Mouse (Mus musculus): Measurements from ENCODE around the gene Braf. TPM values are rescaled to one million over a fixed set of nuclear protein-coding genes. Genes with fewer than 3 reads are reported as not detected.

Braf gene
- polyA plus RNA-seq, 1 experiment from 2014 or later: 14.7 TPM

- Histone ChIP-seq H3K27ac (ENCODE audit: low read depth) (no peak overlapping the region), H3K4me2 (ENCODE audit: low read length) (no peak overlapping the region), H3K4me3 (ENCODE audit: low read depth, low read length) (no peak overlapping the region), H3K4me1 (replicated peaks; ENCODE audit: control insufficient read depth, insufficient read depth, low read length) (peaks cover 4% of the 10 kb centered on the region), H3K27me3 (replicated peaks; ENCODE audit: control insufficient read depth, insufficient read depth, low read length) (no peaks in the 10 kb centered on the region), H3K9ac (ENCODE audit: low read length) (no peak overlapping the region), H3K9me3 (ENCODE audit: control insufficient read depth, low read length) (no peaks in the 10 kb centered on the region), H3K36me3 (ENCODE audit: control insufficient read depth, insufficient read depth, low read length) (peaks cover 53% of the 10 kb centered on the region)
- no peak for DNase-seq (ENCODE audit: low spot score)
- ATAC-seq (replicated peaks; ENCODE audit: low FRiP score, low TSS enrichment, low read depth): no peak
- 81% methylated on average over 7 of the region's 7 CpGs for WGBS
Measured at GRCm38 (mm10) chr6:39579552-39579951, 145.7 kb downstream of the Braf start.

- H3K27me3 ChIP-seq (replicated peaks; ENCODE audit: control insufficient read depth, insufficient read depth, low read length): no peaks in the 10 kb centered on the region
- peaks cover 29% of the 10 kb centered on the region for H3K36me3 ChIP-seq (ENCODE audit: control insufficient read depth, insufficient read depth, low read length)
- peak overlapping the region; percentile 59 for H3K4me2 ChIP-seq (ENCODE audit: low read length)
- H3K4me3 ChIP-seq (ENCODE audit: low read depth, low read length): peak overlapping the region; percentile 59; the same call in 1 of the 2 replicates
- ATAC-seq (replicated peaks; ENCODE audit: low FRiP score, low TSS enrichment, low read depth) (no peak), DNase-seq (ENCODE audit: low spot score) (no peak)
- H3K9me3 ChIP-seq (ENCODE audit: control insufficient read depth, low read length): no peaks in the 10 kb centered on the region
- H3K27ac ChIP-seq (ENCODE audit: low read depth): no peak overlapping the region
- peak overlapping the region; percentile 78 for H3K9ac ChIP-seq (ENCODE audit: low read length)
- H3K4me1 ChIP-seq (replicated peaks; ENCODE audit: control insufficient read depth, insufficient read depth, low read length): peaks cover 6% of the 10 kb centered on the region
- 65% methylated on average over 7 of the region's 7 CpGs for WGBS
Measured at GRCm38 (mm10) chr6:39574951-39575350, 150.3 kb downstream of the Braf start.

GRCm38 (mm10) chr6:39574555-39574869 lies 150.8 kb downstream of the Braf start:
- no peaks in the 10 kb centered on the region for H3K9me3 ChIP-seq (ENCODE audit: control insufficient read depth, low read length)
- WGBS: 29% methylated on average over 10 of the region's 10 CpGs
- no peaks in the 10 kb centered on the region for H3K27me3 ChIP-seq (replicated peaks; ENCODE audit: control insufficient read depth, insufficient read depth, low read length)
- peak overlapping the region; percentile 59 for H3K4me3 ChIP-seq (ENCODE audit: low read depth, low read length)
- no peak for DNase-seq (ENCODE audit: low spot score)
- H3K9ac ChIP-seq (ENCODE audit: low read length): peak overlapping the region; percentile 78
- H3K4me1 ChIP-seq (replicated peaks; ENCODE audit: control insufficient read depth, insufficient read depth, low read length): peaks cover 6% of the 10 kb centered on the region
- H3K4me2 ChIP-seq (ENCODE audit: low read length): peak overlapping the region; percentile 59
- peaks cover 25% of the 10 kb centered on the region for H3K36me3 ChIP-seq (ENCODE audit: control insufficient read depth, insufficient read depth, low read length)
- ATAC-seq (replicated peaks; ENCODE audit: low FRiP score, low TSS enrichment, low read depth): peak; percentile 25; the same call in 1 of the 2 replicates
- peak overlapping the region; percentile 88; the same call in 1 of the 2 replicates for H3K27ac ChIP-seq (ENCODE audit: low read depth)

- H3K4me1 ChIP-seq (replicated peaks; ENCODE audit: control insufficient read depth, insufficient read depth, low read length): peaks cover 6% of the 10 kb centered on the region
- ATAC-seq (replicated peaks; ENCODE audit: low FRiP score, low TSS enrichment, low read depth): peak; percentile 95
Measured at GRCm38 (mm10) chr6:39573791-39574554, 151.3 kb downstream of the Braf start, which contains the start of gene Adck2. Gene Adck2 (plus strand): TSS chr6:39573873.

GRCm38 (mm10) chr6:39570426-39570825 lies 154.8 kb downstream of the Braf start:
- Histone ChIP-seq H3K4me1 (replicated peaks; ENCODE audit: control insufficient read depth, insufficient read depth, low read length) (peaks cover 6% of the 10 kb centered on the region), H3K27me3 (replicated peaks; ENCODE audit: control insufficient read depth, insufficient read depth, low read length) (no peaks in the 10 kb centered on the region), H3K4me3 (ENCODE audit: low read depth, low read length) (no peak overlapping the region), H3K27ac (ENCODE audit: low read depth) (no peak overlapping the region), H3K9me3 (ENCODE audit: control insufficient read depth, low read length) (no peaks in the 10 kb centered on the region), H3K9ac (ENCODE audit: low read length) (no peak overlapping the region), H3K4me2 (ENCODE audit: low read length) (no peak overlapping the region), H3K36me3 (ENCODE audit: control insufficient read depth, insufficient read depth, low read length) (no peaks in the 10 kb centered on the region)
- WGBS: 44% methylated on average over 3 of the region's 3 CpGs
- DNase-seq (ENCODE audit: low spot score) (no peak), ATAC-seq (replicated peaks; ENCODE audit: low FRiP score, low TSS enrichment, low read depth) (no peak)

More at GRCm38 (mm10) chr6:39573791-39574554, 151.3 kb downstream of the Braf start, which contains the start of gene Adck2:
- peak within 1 kb of the TSS; percentile 78 for H3K9ac ChIP-seq (ENCODE audit: low read length)
- under 1% methylated on average over 47 of the region's 49 CpGs for WGBS
- DNase-seq (ENCODE audit: low spot score): peak; percentile 88
- peak within 1 kb of the TSS; percentile 59 for H3K4me3 ChIP-seq (ENCODE audit: low read depth, low read length)
- no peaks in the 10 kb centered on the region for H3K27me3 ChIP-seq (replicated peaks; ENCODE audit: control insufficient read depth, insufficient read depth, low read length)
- H3K27ac ChIP-seq (ENCODE audit: low read depth): peak within 1 kb of the TSS; percentile 88
- no peaks in the 10 kb centered on the region for H3K9me3 ChIP-seq (ENCODE audit: control insufficient read depth, low read length)
- peaks cover 20% of the 10 kb centered on the region for H3K36me3 ChIP-seq (ENCODE audit: control insufficient read depth, insufficient read depth, low read length)
- H3K4me2 ChIP-seq (ENCODE audit: low read length): peak within 1 kb of the TSS; percentile 59

- Histone ChIP-seq H3K9ac (ENCODE audit: low read length) (no peak overlapping the region), H3K36me3 (ENCODE audit: control insufficient read depth, insufficient read depth, low read length) (no peaks in the 10 kb centered on the region), H3K27me3 (replicated peaks; ENCODE audit: control insufficient read depth, insufficient read depth, low read length) (no peaks in the 10 kb centered on the region), H3K9me3 (ENCODE audit: control insufficient read depth, low read length) (no peaks in the 10 kb centered on the region), H3K4me2 (ENCODE audit: low read length) (no peak overlapping the region), H3K4me1 (replicated peaks; ENCODE audit: control insufficient read depth, insufficient read depth, low read length) (no peaks in the 10 kb centered on the region), H3K4me3 (ENCODE audit: low read depth, low read length) (no peak overlapping the region), H3K27ac (ENCODE audit: low read depth) (no peak overlapping the region)
- 17% methylated on average over 5 of the region's 5 CpGs for WGBS
- ATAC-seq (replicated peaks; ENCODE audit: low FRiP score, low TSS enrichment, low read depth) (no peak), DNase-seq (ENCODE audit: low spot score) (peak; percentile 59)
Measured at GRCm38 (mm10) chr6:39567528-39567927, 157.7 kb downstream of the Braf start.

GRCm38 (mm10) chr6:39562166-39563015 lies 162.9 kb downstream of the Braf start:
- H3K27ac ChIP-seq (ENCODE audit: low read depth): no peak overlapping the region

GRCm38 (mm10) chr6:39559276-39559939 lies 165.9 kb downstream of the Braf start:
- no peak for ATAC-seq (replicated peaks; ENCODE audit: low FRiP score, low TSS enrichment, low read depth)
- H3K4me2 ChIP-seq (ENCODE audit: low read length): no peak overlapping the region
- peaks cover 25% of the 10 kb centered on the region for H3K4me1 ChIP-seq (replicated peaks; ENCODE audit: control insufficient read depth, insufficient read depth, low read length)
- no peaks in the 10 kb centered on the region for H3K36me3 ChIP-seq (ENCODE audit: control insufficient read depth, insufficient read depth, low read length)
- no peaks in the 10 kb centered on the region for H3K9me3 ChIP-seq (ENCODE audit: control insufficient read depth, low read length)
- no peaks in the 10 kb centered on the region for H3K27me3 ChIP-seq (replicated peaks; ENCODE audit: control insufficient read depth, insufficient read depth, low read length)
- DNase-seq (ENCODE audit: low spot score): no peak
- no peak overlapping the region for H3K4me3 ChIP-seq (ENCODE audit: low read depth, low read length)
- no peak overlapping the region; the same call in 1 of the 2 replicates for H3K27ac ChIP-seq (ENCODE audit: low read depth)
- WGBS: 52% methylated on average over 6 of the region's 6 CpGs
- no peak overlapping the region for H3K9ac ChIP-seq (ENCODE audit: low read length)

More at GRCm38 (mm10) chr6:39562166-39563015, 162.9 kb downstream of the Braf start:
- Histone ChIP-seq H3K4me1 (replicated peaks; ENCODE audit: control insufficient read depth, insufficient read depth, low read length) (peaks cover 10% of the 10 kb centered on the region; the same call in 1 of the 2 replicates), H3K9me3 (ENCODE audit: control insufficient read depth, low read length) (no peaks in the 10 kb centered on the region), H3K36me3 (ENCODE audit: control insufficient read depth, insufficient read depth, low read length) (no peaks in the 10 kb centered on the region), H3K4me2 (ENCODE audit: low read length) (peak overlapping the region; percentile 26), H3K9ac (ENCODE audit: low read length) (no peak overlapping the region), H3K27me3 (replicated peaks; ENCODE audit: control insufficient read depth, insufficient read depth, low read length) (no peaks in the 10 kb centered on the region), H3K4me3 (ENCODE audit: low read depth, low read length) (no peak overlapping the region)
- DNase-seq (ENCODE audit: low spot score): peak; percentile 87
- 21% methylated on average over 23 of the region's 23 CpGs for WGBS
- peak; percentile 37; the same call in 1 of the 2 replicates for ATAC-seq (replicated peaks; ENCODE audit: low FRiP score, low TSS enrichment, low read depth)
